Mouse (Mus musculus): ENCODE measurements around the gene Gstt4. TPM values are rescaled to one million over a fixed set of nuclear protein-coding genes. Genes with fewer than 3 reads are reported as not detected.
"Not testable (repeated sequence)": the region's sequence is repeated elsewhere in the genome, so short reads cannot be mapped to it uniquely, and the experiment has no call there.

Gene Gstt4
- polyA plus RNA-seq, 1 experiment from 2014 or later, result not detected

DNA sequence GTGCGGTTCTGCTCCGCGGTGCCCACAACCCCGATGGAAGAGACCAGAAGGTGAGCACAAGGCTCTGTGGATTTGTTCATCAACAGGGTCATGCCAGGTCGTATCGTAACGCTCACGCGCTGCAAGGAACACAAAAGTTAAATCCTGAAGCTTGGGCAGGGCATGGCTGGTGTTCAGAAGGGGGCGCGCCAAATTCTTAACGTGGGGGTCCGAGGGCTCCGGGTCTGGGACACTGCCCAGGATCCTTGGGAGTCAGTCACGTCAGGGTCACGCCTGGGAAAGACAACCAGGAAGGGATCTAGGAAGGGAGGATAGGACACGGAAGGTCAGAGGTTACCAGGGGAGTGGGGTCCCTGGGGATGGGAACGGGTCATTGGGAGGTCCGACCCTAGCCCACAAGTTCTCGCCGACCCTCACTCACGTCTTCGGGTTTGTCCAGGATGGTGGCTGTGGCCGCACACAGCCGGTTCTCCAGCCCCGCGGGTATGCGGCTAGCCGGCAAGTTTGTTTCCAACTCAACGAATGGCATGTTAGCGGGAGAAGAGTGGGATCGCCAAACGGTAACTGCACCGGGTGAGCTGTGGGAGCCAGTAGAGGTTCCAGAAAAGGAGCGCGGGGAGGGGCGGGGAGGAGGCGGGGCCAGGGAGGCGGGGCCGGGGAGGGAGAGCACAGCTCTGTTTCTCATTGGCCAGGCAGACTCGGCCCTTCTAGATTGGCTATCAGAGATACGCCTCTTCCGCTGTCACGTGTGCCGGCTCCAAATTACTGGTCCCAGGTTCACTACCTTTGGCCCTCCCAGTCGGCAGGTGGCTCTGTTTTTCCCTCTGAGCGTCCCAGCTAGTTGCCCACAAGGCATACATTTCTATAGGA is 49.3 kb downstream of the Gstt4 start, which contains the start of gene Ddt:
TSS of gene Ddt (minus strand) at position 620 of the 870 bp plus-strand sequence.
- H3K9me3 ChIP-seq (replicated peaks; ENCODE audit: control insufficient read depth, low read length), result no peaks in the 10 kb centered on the region
- H3K36me3 ChIP-seq (ENCODE audit: control insufficient read depth, insufficient read depth), result no peaks in the 10 kb centered on the region
- under 1% methylated on average over 45 of the region's 47 CpGs for WGBS (ENCODE audit: insufficient replicate concordance)
- peak within 1 kb of the TSS; percentile 98 for H3K4me2 ChIP-seq (ENCODE audit: low read depth, low read length)
- H3K27me3 ChIP-seq (ENCODE audit: control insufficient read depth, insufficient read depth, low read depth, low read length), result peaks cover 3% of the 10 kb centered on the region; the same call in 1 of the 2 replicates
- peak within 1 kb of the TSS; percentile 77 for H3K4me3 ChIP-seq (ENCODE audit: low read depth, low read length)
- H3K4me1 ChIP-seq (ENCODE audit: control insufficient read depth, low read depth, low read length), result peaks cover 14% of the 10 kb centered on the region
- peak within 1 kb of the TSS; percentile 79 for H3K9ac ChIP-seq (ENCODE audit: low read depth, low read length)
- peak within 1 kb of the TSS; percentile 61 for H3K27ac ChIP-seq (ENCODE audit: low read length)
- ATAC-seq (ENCODE audit: low read depth), result peak; percentile 95

DNA sequence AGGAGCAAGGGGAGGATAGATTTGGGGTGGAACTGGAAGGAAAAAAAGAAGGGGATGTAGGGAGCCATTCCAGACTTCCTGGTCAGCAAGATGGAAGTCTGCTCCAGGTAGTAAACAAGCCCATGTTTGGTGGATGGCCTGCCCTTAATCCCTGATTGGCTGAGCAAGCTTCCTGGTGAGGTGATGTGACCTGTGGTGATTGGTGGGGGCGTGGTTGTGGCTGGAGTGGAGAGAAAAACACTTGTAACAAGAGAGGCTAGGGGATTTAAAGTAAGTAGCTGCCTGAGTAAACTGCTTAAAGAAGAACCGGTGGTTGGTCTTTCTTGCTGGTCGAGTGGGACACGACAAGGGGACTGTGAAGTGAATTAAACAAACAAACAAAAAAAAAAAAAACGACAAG is 54.6 kb downstream of the Gstt4 start:
- not testable (repeated sequence) for H3K4me2 ChIP-seq (ENCODE audit: low read depth, low read length); H3K27me3 ChIP-seq (ENCODE audit: control insufficient read depth, insufficient read depth, low read depth, low read length); ATAC-seq (ENCODE audit: low read depth); H3K9me3 ChIP-seq (replicated peaks; ENCODE audit: control insufficient read depth, low read length); H3K4me3 ChIP-seq (ENCODE audit: low read depth, low read length); H3K9ac ChIP-seq (ENCODE audit: low read depth, low read length); H3K36me3 ChIP-seq (ENCODE audit: control insufficient read depth, insufficient read depth); H3K27ac ChIP-seq (ENCODE audit: low read length)
- 38% methylated on average over 5 of the region's 5 CpGs for WGBS (ENCODE audit: insufficient replicate concordance)
- peaks cover 18% of the 10 kb centered on the region for H3K4me1 ChIP-seq (ENCODE audit: control insufficient read depth, low read depth, low read length)

DNA sequence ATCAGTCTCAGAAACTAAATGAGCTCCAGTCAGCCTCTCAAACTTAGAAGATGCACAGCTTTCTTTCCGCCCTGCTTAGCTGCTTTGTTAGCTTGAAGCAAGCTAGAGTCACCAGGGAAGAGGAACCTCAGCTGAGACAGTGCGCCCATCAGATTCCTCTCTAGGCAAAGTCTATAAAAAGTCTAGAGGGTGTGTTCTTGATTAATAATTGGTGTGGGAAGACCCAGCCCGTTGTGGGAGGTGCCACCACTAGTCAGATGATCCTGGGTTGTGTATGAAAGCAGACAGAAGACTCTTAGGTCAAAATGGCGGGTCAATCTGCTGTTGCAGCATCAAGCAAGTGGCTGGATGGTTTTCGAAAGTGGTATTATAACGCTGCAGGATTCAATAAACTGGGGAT is 55.5 kb downstream of the Gstt4 start:
- H3K4me2 ChIP-seq (ENCODE audit: low read depth, low read length), result no peak overlapping the region
- no peak for ATAC-seq (ENCODE audit: low read depth)
- no peak overlapping the region for H3K27ac ChIP-seq (ENCODE audit: low read length)
- WGBS (ENCODE audit: insufficient replicate concordance), result 67% methylated on average over 6 of the region's 6 CpGs
- no peaks in the 10 kb centered on the region for H3K36me3 ChIP-seq (ENCODE audit: control insufficient read depth, insufficient read depth)
- H3K4me3 ChIP-seq (ENCODE audit: low read depth, low read length), result no peak overlapping the region
- no peaks in the 10 kb centered on the region for H3K9me3 ChIP-seq (replicated peaks; ENCODE audit: control insufficient read depth, low read length)
- no peak overlapping the region for H3K9ac ChIP-seq (ENCODE audit: low read depth, low read length)
- no peaks in the 10 kb centered on the region for H3K27me3 ChIP-seq (ENCODE audit: control insufficient read depth, insufficient read depth, low read depth, low read length)
- H3K4me1 ChIP-seq (ENCODE audit: control insufficient read depth, low read depth, low read length), result peaks cover 17% of the 10 kb centered on the region

Other genes starting within 250 kb of the Gstt4 start
- gene Ggt5, start 233.2 kb downstream of the Gstt4 start, polyA plus RNA-seq (2015; fragmentation: Nextera tagmentation; extraction: Ambion mirVana), result 0.77 and 0.98 TPM in 2 replicates
- gene Susd2, start 178.5 kb downstream of the Gstt4 start, polyA plus RNA-seq (2015; fragmentation: Nextera tagmentation; extraction: Ambion mirVana), result 1.8 and 2.3 TPM in 2 replicates
- gene Cabin1, start 58.2 kb downstream of the Gstt4 start, polyA plus RNA-seq (2015; fragmentation: Nextera tagmentation; extraction: Ambion mirVana), result 11.6 and 13.6 TPM in 2 replicates
- 222 and 239 TPM in 2 replicates for gene Ddt, start 49.1 kb downstream of the Gstt4 start, polyA plus RNA-seq (2015; fragmentation: Nextera tagmentation; extraction: Ambion mirVana)
- 0.18 TPM in 1 of 2 replicates, not detected in the other for gene Gm20441, start 41.6 kb downstream of the Gstt4 start, polyA plus RNA-seq (2015; fragmentation: Nextera tagmentation; extraction: Ambion mirVana)
- 14.1 and 16.3 TPM in 2 replicates for gene Gstt3, start 41.1 kb downstream of the Gstt4 start, polyA plus RNA-seq (2015; fragmentation: Nextera tagmentation; extraction: Ambion mirVana)
- gene Gstt1, start 24.0 kb downstream of the Gstt4 start, polyA plus RNA-seq (2015; fragmentation: Nextera tagmentation; extraction: Ambion mirVana), result 181 and 217 TPM in 2 replicates
- gene Gstt2, start 14.9 kb upstream of the Gstt4 start, polyA plus RNA-seq (2015; fragmentation: Nextera tagmentation; extraction: Ambion mirVana), result 54.3 and 56.7 TPM in 2 replicates
- gene Mif, start 37.7 kb upstream of the Gstt4 start, polyA plus RNA-seq (2015; fragmentation: Nextera tagmentation; extraction: Ambion mirVana), result 906 and 964 TPM in 2 replicates
- gene Derl3, start 70.9 kb upstream of the Gstt4 start, polyA plus RNA-seq (2015; fragmentation: Nextera tagmentation; extraction: Ambion mirVana), result 0.50 and 0.85 TPM in 2 replicates
- 55.9 and 56.8 TPM in 2 replicates for gene Smarcb1, start 99.1 kb upstream of the Gstt4 start, polyA plus RNA-seq (2015; fragmentation: Nextera tagmentation; extraction: Ambion mirVana)
- 125 and 137 TPM in 2 replicates for gene Chchd10, start 110.6 kb upstream of the Gstt4 start, polyA plus RNA-seq (2015; fragmentation: Nextera tagmentation; extraction: Ambion mirVana)
- 2.1 and 2.7 TPM in 2 replicates for gene Mmp11, start 114.0 kb upstream of the Gstt4 start, polyA plus RNA-seq (2015; fragmentation: Nextera tagmentation; extraction: Ambion mirVana)
- gene Gm867, start 118.1 kb upstream of the Gstt4 start, polyA plus RNA-seq (2015; fragmentation: Nextera tagmentation; extraction: Ambion mirVana), result 24.3 and 26.4 TPM in 2 replicates
- gene Vpreb3, start 120.5 kb upstream of the Gstt4 start, polyA plus RNA-seq (2015; fragmentation: Nextera tagmentation; extraction: Ambion mirVana), result 15.0 and 17.5 TPM in 2 replicates
- gene Gm5134, start 132.0 kb upstream of the Gstt4 start, polyA plus RNA-seq (2015; fragmentation: Nextera tagmentation; extraction: Ambion mirVana), result 0.06 and 0.14 TPM in 2 replicates
- gene Zfp280b, start 210.1 kb upstream of the Gstt4 start, polyA plus RNA-seq (2015; fragmentation: Nextera tagmentation; extraction: Ambion mirVana), result 11.3 TPM in 2 replicates

All from liver, embryonic 16.5 days (tissue).